Mouse (Mus musculus) CH12.LX (cell line): Measurements from ENCODE around the gene Abtb1.

Experiments
- BHLHE40 ChIP-seq: IDR thresholded peaks from 2 replicates; pipeline ENCODE4 v1.6.1; 2011; ENCODE audit warnings: mild to moderate bottlenecking, low read depth, low read length, improper control_type of control experiment
- CTCF ChIP-seq, 2 experiments: IDR thresholded peaks in 1 of 2; conservative IDR thresholded peaks in 1 of 2; 2 replicates each; pipeline ENCODE4 v1.5.1; 2011 to 2012; ENCODE audit warnings: low read depth in 2 of 2, low read length in 2 of 2, improper control_type of control experiment in 1 of 2, inconsistent platforms in 1 of 2, mild to moderate bottlenecking in 1 of 2, moderate library complexity in 1 of 2
- EP300 ChIP-seq: IDR thresholded peaks from 2 replicates; pipeline ENCODE4 v1.6.1; 2011; ENCODE audit warnings: low read length, improper control_type of control experiment
- MAX ChIP-seq: IDR thresholded peaks from 2 replicates; pipeline ENCODE4 v1.6.1; 2011; ENCODE audit warnings: low read length, improper control_type of control experiment
- TBP ChIP-seq: conservative IDR thresholded peaks from 2 replicates; pipeline ENCODE4 v1.6.1; 2011; ENCODE audit warnings: low read depth, low read length, improper control_type of control experiment
- USF2 ChIP-seq: conservative IDR thresholded peaks from 2 replicates; pipeline ENCODE4 v1.6.1; 2011; ENCODE audit warnings: low read depth, low read length, improper control_type of control experiment
- ZC3H11A ChIP-seq: IDR thresholded peaks from 2 replicates; pipeline ENCODE4 v1.6.1; 2012; ENCODE audit warnings: low read depth, mild to moderate bottlenecking, inconsistent platforms, low read length, improper control_type of control experiment

DNA sequence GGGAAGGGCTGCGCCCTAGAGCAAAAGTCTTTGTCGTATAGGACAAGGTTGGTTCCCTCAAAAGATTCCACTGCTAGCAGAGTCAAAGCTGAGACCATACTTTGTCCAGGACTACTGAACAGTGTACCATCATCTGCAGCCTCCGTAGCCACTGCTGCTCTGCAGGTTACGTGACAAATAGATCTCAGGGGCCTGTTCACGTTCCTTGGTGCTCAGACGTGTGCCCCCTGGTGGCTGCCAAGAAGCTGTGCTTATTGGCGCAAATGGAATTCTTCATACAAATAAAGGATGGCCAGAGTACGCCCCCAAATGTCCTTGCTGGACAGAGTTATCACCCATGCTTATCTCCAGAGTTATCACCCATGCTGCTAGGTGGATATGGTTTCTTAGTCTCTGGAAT, 10.3 kb downstream of the Abtb1 start:
- TF ChIP-seq TBP (no peak), CTCF (conservative IDR thresholded peaks at IDR 0.05 in 1 of 2, IDR thresholded peaks at IDR 0.05 in 1 of 2; ENCODE audit: low read depth in 2 of 2, low read length in 2 of 2) (peak; percentile 73 to 91), USF2 (no peak), EP300 (no peak), BHLHE40 (peak; percentile 85), MAX (peak; percentile 47), ZC3H11A (peak; percentile 76)
